Mouse (Mus musculus) left cerebral cortex, adult 9 months (tissue): ENCODE measurements around the gene Hmbs.
"Not testable (repeated sequence)": the region's sequence is repeated elsewhere in the genome, so short reads cannot be mapped to it uniquely, and the experiment has no call there.

Source experiments
- DNase-seq, 2 experiments: peaks; one replicate each; pipeline ENCODE4 v3.0.0; 2022; ENCODE audit warnings: low spot score in 2 of 2

Hmbs gene

GRCm38 (mm10) chr9:44325032-44325767, 18.8 kb downstream of the Hmbs start:
- not testable (repeated sequence) for DNase-seq

GRCm38 (mm10) chr9:44324147-44324546, 19.9 kb downstream of the Hmbs start:
- no peak for DNase-seq

GRCm38 (mm10) chr9:44323656-44324055, 20.4 kb downstream of the Hmbs start:
- not testable (repeated sequence) for DNase-seq

GRCm38 (mm10) chr9:44320799-44321133, 23.3 kb downstream of the Hmbs start:
- peak in 1 of 2 experiments; percentile 66 for DNase-seq

GRCm38 (mm10) chr9:44319887-44320798, 23.9 kb downstream of the Hmbs start, which contains the start of gene C2cd2l:
TSS of gene C2cd2l (minus strand) at chr9:44320285.
- peak; percentile 91 to 94 for DNase-seq

- DNase-seq = no peak
Measured at GRCm38 (mm10) chr9:44319105-44319886, 24.7 kb downstream of the Hmbs start.

GRCm38 (mm10) chr9:44318826-44319095, 25.3 kb downstream of the Hmbs start:
- no peak for DNase-seq

GRCm38 (mm10) chr9:44318076-44318825, 25.8 kb downstream of the Hmbs start:
- DNase-seq = no peak

GRCm38 (mm10) chr9:44317452-44317851, 26.6 kb downstream of the Hmbs start:
- DNase-seq = no peak

- DNase-seq = no peak
Measured at GRCm38 (mm10) chr9:44314910-44315309, 29.1 kb downstream of the Hmbs start.

- DNase-seq = no peak
Measured at GRCm38 (mm10) chr9:44314257-44314547, 29.8 kb downstream of the Hmbs start.

- DNase-seq = peak; percentile 55 to 84
Measured at GRCm38 (mm10) chr9:44313476-44314256, 30.4 kb downstream of the Hmbs start.

GRCm38 (mm10) chr9:44311136-44312134, 32.6 kb downstream of the Hmbs start:
- no peak for DNase-seq

GRCm38 (mm10) chr9:44310750-44311135, 33.3 kb downstream of the Hmbs start:
- no peak for DNase-seq

- DNase-seq = no peak
Measured at GRCm38 (mm10) chr9:44309756-44310155, 34.3 kb downstream of the Hmbs start.

GRCm38 (mm10) chr9:44307248-44307647, 36.8 kb downstream of the Hmbs start:
- DNase-seq = no peak

GRCm38 (mm10) chr9:44306532-44306931, 37.5 kb downstream of the Hmbs start:
- DNase-seq = no peak

GRCm38 (mm10) chr9:44305466-44306079, 38.5 kb downstream of the Hmbs start, which contains the start of gene Hinfp:
TSS of gene Hinfp (minus strand) at chr9:44305671.
- DNase-seq = peak; percentile 98 to 99

GRCm38 (mm10) chr9:44300001-44300400, 44.0 kb downstream of the Hmbs start:
- DNase-seq = not testable (repeated sequence)
